Mouse (Mus musculus): ENCODE data around the gene Lrrc7.

- TF ChIP-seq CTCF (IDR thresholded peaks at IDR 0.05; ENCODE audit: borderline replicate concordance, insufficient read depth, low read length) (no peak), POLR2A (IDR thresholded peaks at IDR 0.05; ENCODE audit: low read depth, low read length) (no peak)
Measured at GRCm38 (mm10) chr3:158356194-158356593, 205.8 kb downstream of the Lrrc7 start.
